Mouse (Mus musculus): Measurements from ENCODE around the gene Nkx2-5. TPM values are rescaled to one million over a fixed set of nuclear protein-coding genes. Genes with fewer than 3 reads are reported as not detected.

Gene Nkx2-5
- total RNA-seq, 2 experiments from 2014 or later = not detected

DNA sequence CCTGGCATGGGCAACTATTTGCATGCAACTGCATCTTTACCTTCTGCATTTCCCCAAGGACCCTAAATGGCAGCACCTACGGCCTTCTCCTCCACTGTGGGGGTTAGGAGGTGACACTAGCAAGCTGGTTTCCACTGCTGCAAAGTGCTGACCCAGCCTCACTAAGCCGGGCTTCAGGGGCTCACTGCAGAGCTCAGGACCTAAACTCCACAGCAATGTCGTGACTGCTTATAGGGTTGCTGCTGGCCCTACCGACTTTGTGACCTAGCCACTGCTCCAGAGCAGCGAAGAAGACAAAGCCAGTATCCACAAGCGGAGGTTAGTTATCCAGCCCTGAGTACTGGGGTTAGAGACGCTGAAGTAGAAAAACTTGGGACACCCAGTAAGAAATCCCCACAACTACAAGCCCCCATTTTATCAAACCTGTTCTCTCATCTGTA, 7.2 kb downstream of the Nkx2-5 start:
- no peak for ATAC-seq (replicated peaks; ENCODE audit: poor library complexity)

DNA sequence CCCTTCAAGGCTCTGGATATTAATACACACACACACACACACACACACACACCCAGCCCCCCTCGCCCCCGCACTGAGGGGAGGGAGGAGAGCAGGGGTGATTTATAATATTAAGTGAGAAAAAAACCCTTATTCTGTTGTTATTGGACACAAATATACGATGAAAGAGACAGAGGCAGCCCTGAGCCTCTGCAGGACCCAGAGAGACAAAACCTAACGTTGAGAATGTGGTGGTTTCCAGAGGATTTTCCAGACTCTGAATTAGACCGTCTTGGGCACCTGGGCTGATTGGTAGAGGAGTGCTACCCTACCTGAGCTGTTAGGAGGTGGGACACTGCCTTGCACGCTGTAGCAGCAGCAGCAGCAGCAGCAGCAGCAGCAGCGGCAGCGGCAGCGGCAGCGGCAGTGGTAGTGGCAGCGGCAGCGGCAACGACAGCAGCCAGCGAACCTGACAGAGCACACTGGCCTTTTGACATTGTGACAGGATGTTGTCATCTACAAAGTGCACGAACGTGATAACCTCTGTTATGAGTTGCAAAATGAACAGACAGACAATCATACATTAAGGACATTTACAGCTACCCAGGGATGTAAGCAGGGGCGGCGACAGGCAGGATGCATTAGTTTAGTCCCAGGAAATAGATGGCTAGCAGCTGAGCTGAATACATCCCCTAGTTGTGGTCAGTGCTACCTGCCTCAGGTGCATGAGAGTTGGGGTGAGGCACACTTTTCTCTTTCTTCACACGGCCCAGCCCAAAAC, 7.8 kb downstream of the Nkx2-5 start:
- ATAC-seq (replicated peaks; ENCODE audit: poor library complexity) = no peak

DNA sequence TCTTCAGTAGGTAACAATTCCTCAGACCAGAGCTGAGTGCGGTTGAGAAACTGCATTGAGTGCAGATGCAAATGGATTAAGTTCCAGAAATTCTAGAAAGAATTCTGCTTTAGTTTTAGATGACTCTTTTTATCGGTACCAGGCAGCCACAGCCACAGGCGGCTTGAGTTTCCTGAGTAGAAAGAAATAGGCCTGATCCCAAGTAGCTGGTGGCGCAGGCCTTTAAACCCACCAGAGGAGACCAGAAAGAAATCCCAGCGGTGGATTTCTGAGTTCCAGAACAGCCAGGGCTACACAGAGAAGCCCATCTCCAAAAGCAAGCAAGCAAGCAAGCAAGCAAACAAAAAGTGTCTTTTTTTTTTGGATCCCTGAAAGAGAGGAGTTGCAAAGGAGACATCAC, 8.4 kb downstream of the Nkx2-5 start:
- no peak for ATAC-seq (replicated peaks; ENCODE audit: poor library complexity)

DNA sequence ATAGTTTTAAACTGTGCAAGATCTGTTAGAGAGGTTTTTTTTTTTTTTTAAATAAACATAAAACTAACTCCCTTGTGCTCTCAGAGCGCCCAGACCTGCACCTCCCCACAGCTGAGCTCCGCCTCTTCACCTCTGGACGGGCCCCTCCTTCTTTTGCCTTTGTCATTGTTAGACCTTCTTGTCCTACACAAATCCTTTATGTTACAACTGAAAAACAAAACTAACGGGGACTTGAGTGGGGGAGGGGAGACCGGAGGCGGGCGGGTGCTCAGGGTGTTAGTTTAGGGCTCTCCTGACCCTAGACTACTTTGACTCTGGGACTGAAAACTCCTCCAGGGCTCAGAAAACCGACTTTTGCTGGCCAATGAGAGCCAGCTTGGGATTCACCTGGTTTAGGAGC, 8.9 kb downstream of the Nkx2-5 start:
- no peak for ATAC-seq (replicated peaks; ENCODE audit: poor library complexity)

DNA sequence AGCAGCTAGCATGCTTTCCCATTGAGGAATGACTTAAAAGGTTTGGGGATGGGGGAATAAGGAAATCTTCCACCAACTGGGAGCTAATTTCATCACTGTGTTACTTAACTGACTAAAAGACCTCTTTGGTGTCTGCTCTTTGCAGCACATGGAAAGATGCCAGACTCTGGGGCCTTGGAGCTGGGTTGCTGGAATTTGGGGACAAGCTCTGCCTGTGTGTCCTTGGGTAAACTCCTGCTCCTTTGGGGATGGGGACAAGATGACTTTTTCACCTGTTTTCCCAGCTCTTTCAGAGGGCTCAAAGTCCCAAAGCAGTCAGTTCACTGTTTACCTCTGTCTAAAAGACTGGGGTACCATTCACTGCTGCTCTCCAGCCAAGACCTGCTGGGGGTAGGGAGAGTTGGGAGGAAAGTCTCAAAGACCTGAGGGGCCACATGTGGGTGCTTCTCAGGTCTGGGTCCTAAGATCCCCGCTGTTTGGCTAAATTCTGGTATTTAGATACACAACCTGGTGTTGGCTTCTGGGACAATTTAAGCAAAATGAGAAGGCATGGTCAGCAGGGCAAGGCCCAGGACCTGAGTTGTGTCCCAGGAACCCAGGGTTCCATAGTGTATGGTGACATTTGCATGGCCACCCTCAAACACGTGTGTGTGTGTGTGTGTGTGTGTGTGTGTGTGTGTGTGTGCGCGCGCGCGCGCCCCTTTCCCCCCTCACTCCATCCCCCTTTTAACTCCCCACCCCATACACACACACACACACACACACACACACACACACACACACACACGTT, 9.6 kb downstream of the Nkx2-5 start:
- no peak for ATAC-seq (replicated peaks; ENCODE audit: poor library complexity)

DNA sequence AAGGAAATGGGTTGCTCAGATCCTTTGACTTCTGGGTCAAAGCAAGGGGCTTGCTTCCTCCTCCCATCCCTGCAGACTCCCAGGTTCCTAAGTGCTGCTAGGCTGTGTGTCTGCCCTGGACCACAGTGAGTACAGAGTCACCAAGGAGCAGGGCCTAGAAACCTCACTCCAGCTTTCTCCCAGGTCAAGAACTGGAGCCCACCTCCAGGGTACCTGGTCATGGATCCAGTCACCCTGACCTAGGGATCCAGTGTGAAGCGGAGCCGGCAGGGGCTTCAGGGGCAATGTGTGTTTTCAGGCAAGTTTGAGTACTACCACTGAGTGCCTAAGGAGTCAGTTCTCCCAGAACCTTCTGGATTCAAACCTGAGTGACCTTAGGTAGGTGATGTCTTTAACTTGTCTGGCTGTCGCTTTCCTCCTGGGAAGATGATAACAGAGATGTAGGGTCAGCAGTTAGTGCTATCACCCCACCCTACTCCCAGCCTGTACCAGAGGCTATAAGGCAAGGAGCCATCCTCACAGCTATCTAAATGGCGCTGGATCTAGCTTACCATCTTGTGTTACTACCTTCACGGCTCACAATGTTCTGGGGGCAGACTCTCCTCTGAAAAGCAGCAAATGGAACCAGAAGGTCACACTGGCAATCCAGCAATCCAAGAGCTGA, 10.4 kb downstream of the Nkx2-5 start:
- no peak for ATAC-seq (replicated peaks; ENCODE audit: poor library complexity)

DNA sequence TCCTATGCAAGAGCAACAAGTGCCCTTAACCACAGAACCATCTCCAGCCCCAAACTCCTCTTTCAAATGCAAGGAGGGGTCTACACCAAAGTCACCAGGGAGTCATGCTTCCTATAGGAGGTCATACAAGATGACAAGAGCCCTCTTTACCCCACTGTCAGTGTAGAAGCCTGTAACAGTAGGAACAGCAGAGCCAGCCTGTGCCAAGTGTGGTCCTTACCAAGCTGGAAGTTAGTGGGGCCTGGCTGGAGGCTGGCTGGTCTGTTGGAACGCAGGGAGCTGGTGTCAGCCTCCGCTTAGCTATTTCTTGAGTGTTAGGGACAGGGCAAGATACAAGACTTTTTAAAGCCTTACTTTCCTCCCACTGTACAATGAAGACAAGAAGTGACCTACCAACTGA, 11.0 kb downstream of the Nkx2-5 start:
- no peak for ATAC-seq (replicated peaks; ENCODE audit: poor library complexity)

DNA sequence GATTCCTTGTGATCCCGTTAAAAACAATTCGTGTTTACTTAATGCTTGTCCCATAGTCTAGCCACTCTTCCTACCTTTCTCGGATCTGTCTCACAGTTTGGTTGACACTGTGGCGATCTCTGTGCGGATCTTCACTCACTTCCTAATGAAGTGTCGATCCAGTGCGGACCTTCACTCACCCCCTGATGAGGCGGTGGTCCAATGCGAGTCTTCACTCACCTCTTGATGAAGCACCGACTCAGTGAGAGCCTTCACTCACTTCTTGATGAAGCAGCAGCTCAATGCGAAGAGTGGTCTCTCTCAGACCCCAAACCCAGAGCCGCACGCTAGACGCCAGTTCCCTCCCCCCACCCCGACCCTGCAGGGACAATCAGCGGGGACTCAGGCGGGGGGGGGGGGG, 18.7 kb downstream of the Nkx2-5 start:
- ATAC-seq (replicated peaks; ENCODE audit: poor library complexity) = no peak

DNA sequence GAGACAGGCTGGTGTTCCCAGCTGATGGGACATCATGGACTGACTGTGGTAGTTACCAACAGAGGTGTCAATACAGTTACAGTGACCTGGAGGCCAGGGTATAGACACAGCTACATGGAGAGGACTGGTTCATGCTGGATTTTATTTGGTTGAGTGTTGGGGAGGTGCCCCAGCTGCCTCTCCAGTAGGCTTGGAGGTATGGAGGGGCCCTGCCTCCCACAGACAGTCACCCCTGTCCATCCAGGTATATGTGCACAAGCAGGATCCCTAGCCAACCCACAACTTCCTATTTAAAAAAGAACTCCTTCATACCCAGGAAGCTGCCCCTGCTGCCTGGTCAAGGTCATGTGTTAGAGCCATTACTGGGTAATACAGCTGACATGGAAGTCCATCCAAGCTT, 27.0 kb downstream of the Nkx2-5 start:
- ATAC-seq (replicated peaks; ENCODE audit: poor library complexity) = no peak

DNA sequence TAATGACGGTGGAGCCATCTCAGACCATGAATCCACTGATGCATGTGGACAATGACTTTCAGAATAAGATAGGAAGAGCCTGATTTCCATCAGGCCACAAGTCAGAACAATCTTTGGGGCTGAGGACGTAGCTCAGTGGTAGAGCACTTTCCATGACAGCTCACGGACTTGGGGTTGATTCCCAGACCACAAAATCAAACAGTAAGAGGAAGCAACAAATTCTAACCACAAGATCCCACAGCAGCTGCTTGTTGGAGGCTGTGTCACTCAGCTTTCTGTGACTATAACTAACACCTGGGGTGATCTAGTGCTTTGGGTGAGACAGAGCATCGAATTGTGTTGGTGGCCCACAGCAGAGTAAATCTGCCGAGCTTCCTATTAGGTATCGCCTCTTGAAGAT, 28.0 kb downstream of the Nkx2-5 start:
- ATAC-seq (replicated peaks; ENCODE audit: poor library complexity) = peak; percentile 31; the same call in 1 of the 2 replicates

DNA sequence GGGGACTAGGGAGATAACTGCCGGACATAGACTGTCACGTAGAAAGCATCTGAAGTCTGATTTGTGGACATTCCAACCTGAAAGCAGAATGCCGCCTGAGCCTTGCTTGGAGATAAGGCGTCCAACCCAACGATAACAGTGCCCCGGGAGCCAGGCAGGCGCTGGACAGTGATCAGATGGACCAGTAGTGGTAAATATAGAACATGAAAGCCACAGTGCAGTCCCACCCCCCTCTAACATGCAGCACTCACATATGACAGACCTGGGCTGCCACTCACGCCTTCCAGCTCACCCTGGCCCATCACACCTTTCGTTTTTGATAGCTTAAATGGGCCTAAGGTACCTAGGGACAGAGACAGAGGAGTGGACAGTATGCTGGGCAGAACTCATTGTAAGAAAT, 31.3 kb downstream of the Nkx2-5 start:
- ATAC-seq (replicated peaks; ENCODE audit: poor library complexity) = no peak

DNA sequence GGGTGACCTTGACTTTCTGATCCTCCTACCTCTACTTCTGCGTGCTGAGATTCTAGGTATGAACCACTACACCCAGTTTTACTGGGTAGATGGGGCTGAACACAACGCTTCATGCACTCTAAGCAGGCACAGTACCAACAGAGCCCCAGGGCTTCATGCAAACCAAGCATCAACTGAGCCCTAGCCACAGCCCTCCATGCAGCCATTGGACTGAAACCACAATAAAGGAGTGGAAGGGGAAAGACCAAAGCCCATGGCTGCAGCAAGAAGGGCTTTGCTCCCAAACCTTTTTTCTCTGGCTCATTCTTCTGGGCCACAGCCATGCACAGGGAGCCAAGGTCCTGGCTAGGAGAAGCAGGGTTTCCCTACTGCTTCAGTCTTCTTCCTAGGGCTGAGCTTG, 32.2 kb downstream of the Nkx2-5 start:
- ATAC-seq (replicated peaks; ENCODE audit: poor library complexity) = no peak

DNA sequence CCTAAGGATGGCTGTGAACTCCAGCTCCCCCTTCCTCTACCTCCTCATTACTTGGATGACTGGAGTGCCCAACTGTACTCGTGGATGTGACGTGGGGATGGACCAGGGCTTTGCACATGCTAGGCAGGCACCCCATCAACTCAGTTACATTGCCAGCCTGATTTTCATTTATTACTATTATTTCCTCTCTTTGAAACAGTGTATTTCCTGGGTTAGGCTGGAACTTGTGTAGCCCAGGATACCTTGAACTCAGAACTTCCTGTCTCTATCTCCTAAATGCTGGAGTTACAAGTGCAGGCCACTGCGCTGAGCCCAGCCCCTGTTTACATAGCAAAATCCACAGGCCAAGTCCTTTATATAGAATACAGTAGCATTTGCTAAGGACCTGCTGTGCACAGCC, 41.9 kb downstream of the Nkx2-5 start:
- no peak for ATAC-seq (replicated peaks; ENCODE audit: poor library complexity)

DNA sequence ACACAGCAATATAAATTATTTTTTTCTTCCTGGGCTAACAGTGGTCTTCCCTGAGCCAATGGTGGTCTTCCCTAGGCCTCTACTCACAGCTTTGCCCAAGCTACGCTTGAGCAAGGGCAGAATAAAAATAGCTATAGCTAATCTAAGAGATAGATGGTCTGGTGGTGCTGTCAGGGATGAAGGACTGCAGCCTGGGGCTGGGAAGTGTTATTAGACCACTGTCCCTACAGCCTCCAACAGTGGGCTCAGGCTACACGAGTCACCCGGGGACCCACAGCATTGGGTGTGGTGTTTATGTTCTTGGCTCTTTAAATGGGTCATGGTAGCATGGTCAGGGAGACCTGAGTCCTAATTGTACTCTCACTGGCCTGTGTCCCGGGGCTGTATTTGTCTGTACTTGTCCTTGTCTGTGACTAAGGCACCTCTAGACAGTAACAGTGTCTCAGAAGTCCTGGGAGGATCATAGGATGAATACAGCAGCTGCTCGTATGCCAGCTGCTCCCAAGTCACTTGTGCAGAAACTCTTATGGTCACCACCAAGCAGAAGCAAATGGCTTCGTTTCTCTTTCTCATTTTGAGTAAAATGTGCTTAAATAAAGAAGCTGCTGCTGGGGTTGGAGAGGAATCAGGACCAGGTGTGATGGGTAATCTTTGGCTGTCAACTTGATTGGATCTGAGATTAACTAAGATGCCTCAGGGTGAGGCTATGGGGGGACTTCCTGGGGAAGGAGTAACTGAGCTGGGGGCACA, 47.3 kb downstream of the Nkx2-5 start:
- no peak for ATAC-seq (replicated peaks; ENCODE audit: poor library complexity)

DNA sequence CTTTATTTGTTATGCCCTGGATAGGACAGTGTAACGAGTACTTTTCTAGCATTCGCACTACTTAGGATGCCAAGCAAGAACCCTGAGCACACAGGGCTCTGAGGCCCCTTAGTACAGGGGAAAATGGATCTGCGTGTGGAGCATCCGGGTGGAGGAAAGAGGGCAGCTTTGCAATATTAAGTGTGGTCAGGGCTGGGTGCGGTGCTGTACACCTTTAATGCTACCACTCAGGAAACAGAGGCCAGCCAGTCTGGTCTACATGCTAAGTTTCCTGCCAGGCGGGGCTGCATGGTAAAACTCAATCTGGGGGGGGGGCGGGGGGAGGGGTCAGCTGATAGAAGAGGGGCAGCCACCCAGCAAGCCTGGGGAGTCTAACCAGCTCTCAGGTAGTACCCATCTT, 49.4 kb downstream of the Nkx2-5 start:
- ATAC-seq (replicated peaks; ENCODE audit: poor library complexity) = no peak

DNA sequence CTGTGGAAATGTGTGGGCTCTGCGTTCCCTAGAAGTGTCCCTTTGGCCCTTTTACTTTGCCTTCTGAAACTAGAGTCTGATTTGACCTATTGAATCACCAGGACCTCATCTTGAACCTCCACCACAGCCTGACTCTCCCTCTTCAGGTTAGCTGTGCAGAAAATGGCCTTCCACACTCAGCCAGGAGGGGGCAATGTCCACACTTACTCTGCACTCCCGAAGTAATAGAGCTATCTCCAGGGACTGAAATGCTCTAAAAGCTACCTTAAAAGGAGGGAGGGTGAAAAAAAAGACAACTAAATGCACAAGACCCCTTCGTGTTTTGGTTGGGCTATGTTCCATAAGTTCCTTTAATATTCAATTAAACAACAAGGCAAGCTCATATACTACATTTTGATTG, 50.1 kb downstream of the Nkx2-5 start:
- ATAC-seq (replicated peaks; ENCODE audit: poor library complexity) = peak; percentile 87

DNA sequence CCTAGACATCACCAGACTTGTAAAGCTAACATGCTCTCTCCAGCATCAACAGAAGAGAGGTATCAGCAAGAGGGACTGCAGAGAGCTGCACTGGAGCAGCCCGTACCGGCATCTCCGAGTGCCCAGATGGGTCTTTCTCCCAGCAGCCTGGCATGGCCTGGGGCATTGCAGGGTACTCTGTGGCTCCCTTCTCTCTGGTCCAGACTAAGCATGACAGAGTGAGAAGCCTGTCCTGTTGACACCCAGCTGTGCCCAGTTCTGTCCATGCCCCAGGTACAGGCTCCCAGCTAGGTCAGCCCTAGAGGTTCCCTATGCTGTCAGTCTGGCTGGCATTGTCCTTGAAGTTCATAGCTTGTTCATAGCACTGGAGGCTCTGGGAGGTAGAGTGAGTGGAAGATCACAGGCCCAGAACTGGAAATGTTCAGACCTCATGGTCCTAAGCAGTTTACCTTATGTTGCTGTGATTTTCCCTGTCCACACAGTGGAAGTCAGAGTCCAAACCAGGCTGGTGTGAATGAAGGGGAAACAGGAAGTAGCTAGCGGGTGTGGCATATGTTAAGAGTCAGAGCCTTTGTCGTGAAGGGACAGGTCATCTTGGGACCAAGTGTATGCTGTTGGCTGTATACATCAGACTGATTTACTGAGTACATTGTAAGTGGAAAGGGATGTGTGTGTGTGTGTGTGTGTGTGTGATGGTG, 51.6 kb downstream of the Nkx2-5 start:
- no peak for ATAC-seq (replicated peaks; ENCODE audit: poor library complexity)

DNA sequence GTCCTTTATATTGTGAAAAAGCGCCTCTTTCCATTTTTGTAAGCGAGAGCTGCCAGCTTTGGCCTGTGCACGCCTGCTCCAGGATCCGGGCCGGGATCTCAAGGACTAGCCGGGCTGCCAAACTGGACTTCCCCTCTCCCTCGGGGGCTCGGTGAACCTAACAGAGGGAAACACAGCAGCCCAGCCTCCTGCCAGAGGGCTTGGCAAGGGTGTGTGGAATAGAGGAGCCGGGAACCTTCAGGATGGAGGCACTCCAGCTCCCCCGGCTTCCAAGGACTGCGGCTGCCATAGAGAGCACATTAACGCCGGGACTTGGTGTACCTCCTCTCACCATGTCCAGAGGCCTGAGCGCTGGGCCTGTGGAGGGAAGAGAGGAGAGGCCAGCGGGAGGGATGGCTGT, 52.7 kb downstream of the Nkx2-5 start:
- no peak for ATAC-seq (replicated peaks; ENCODE audit: poor library complexity)

DNA sequence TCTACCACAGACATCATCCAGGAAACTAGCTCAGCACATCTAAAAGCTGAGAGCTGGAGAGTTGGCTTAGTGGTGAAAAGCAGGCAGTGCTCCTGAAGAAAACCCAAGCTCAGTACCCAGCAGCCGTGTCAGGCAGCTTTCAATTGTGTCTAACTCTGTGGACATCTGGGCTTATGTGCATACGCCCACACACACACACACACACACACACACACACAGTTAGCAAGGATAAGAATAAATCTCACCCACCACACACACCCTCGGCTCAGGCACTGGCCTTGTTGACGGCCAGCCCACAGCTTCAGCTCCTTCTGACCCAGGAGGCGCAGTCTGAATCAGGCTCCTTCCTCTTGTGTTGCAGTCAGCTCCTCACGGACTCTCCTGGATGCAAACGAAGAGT, 53.2 kb downstream of the Nkx2-5 start:
- ATAC-seq (replicated peaks; ENCODE audit: poor library complexity) = no peak

Measured in megakaryocyte progenitor cell, adult 5-6 weeks (primary cell).